12 mouse cellular contexts compared by ENCODE assay signal in genomic region chr1:75877209-75877608, GRCm38 (mm10).
DNase-seq lines count a peak whose midpoint lies in the region; ATAC-seq lines count a peak whose summit lies in the region.
"Had no signal": no experiment of that assay in that cellular context is flagged by ENCODE, and none has a peak within 500 bp of the region (broad histone marks: within the 10 kb centered on the region; RNA-seq: fewer than 3 reads in every experiment).

No protein-coding gene starts in this region.

- no peak overlapping the region for H3K9ac ChIP-seq in forebrain, embryonic 16.5 days (replicated peaks; ENCODE audit: low read depth, low read length)
- no peak overlapping the region for H3K9ac ChIP-seq in forebrain, embryonic 11.5 days (ENCODE audit: low read length)
- H3K9ac ChIP-seq in midbrain, embryonic 13.5 days (replicated peaks), result no peak overlapping the region

- H3K9me3 ChIP-seq in forebrain, embryonic 16.5 days (ENCODE audit: control insufficient read depth, low read length), result no peaks in the 10 kb centered on the region
- H3K9me3 ChIP-seq in forebrain, embryonic 11.5 days (ENCODE audit: control insufficient read depth, low read length), result no peaks in the 10 kb centered on the region
- H3K9me3 ChIP-seq in midbrain, embryonic 13.5 days, result no peaks in the 10 kb centered on the region

- no peak for DNase-seq in forebrain, embryonic 11.5 days (ENCODE audit: low spot score)
- DNase-seq in cerebellum, adult 9-11 months, result peak; percentile 46
- peak; percentile 63 for DNase-seq in layer of hippocampus, adult 9-10 months (ENCODE audit: low spot score)
- peak; percentile 57 to 72 for DNase-seq in right cerebral cortex, postnatal 10 days (ENCODE audit: low spot score in 2 of 2)
- no peak for DNase-seq in retina, embryonic 14.5 days (ENCODE audit: low spot score)
- DNase-seq in thymus, postnatal 10 days (ENCODE audit: low spot score in 2 of 2), result no peak
- DNase-seq: lung, adult 2 months; thymus, adult 2 months had no signal

- no peak overlapping the region for H3K4me3 ChIP-seq in forebrain, embryonic 16.5 days (replicated peaks; ENCODE audit: low read length)
- no peak overlapping the region for H3K4me3 ChIP-seq in forebrain, embryonic 11.5 days (ENCODE audit: low read depth, low read length)
- H3K4me3 ChIP-seq in midbrain, embryonic 13.5 days (replicated peaks), result no peak overlapping the region
- H3K4me3 ChIP-seq: megakaryocyte, embryonic 14.5 days had no signal

- no peaks in the 10 kb centered on the region for H3K27me3 ChIP-seq in forebrain, embryonic 16.5 days (replicated peaks; ENCODE audit: control insufficient read depth, insufficient read depth, low read length)
- H3K27me3 ChIP-seq in forebrain, embryonic 11.5 days (ENCODE audit: control insufficient read depth, insufficient read depth, low read length), result no peaks in the 10 kb centered on the region
- H3K27me3 ChIP-seq in midbrain, embryonic 13.5 days, result no peaks in the 10 kb centered on the region
- H3K27me3 ChIP-seq: megakaryocyte, embryonic 14.5 days had no signal

- H3K36me3 ChIP-seq in forebrain, embryonic 16.5 days (ENCODE audit: control insufficient read depth, insufficient read depth), result no peaks in the 10 kb centered on the region
- H3K36me3 ChIP-seq in forebrain, embryonic 11.5 days (ENCODE audit: control insufficient read depth, insufficient read depth, low read length), result no peaks in the 10 kb centered on the region
- H3K36me3 ChIP-seq in midbrain, embryonic 13.5 days, result no peaks in the 10 kb centered on the region
- H3K36me3 ChIP-seq: G1E had no signal

- ATAC-seq in forebrain, embryonic 16.5 days, result peak; percentile 50; the same call in 1 of the 2 replicates
- ATAC-seq in forebrain, embryonic 11.5 days (replicated peaks; ENCODE audit: low FRiP score), result no peak
- no peak for ATAC-seq in midbrain, embryonic 13.5 days

- H3K4me2 ChIP-seq in forebrain, embryonic 16.5 days (ENCODE audit: low read length), result no peak overlapping the region
- H3K4me2 ChIP-seq in forebrain, embryonic 11.5 days (ENCODE audit: low read depth, low read length, severe bottlenecking), result no peak overlapping the region
- no peak overlapping the region for H3K4me2 ChIP-seq in midbrain, embryonic 13.5 days (replicated peaks)

- H3K4me1 ChIP-seq in forebrain, embryonic 16.5 days (replicated peaks; ENCODE audit: control insufficient read depth, insufficient read depth, low read length), result no peaks in the 10 kb centered on the region
- H3K4me1 ChIP-seq in forebrain, embryonic 11.5 days (replicated peaks; ENCODE audit: control insufficient read depth, insufficient read depth, low read length), result no peaks in the 10 kb centered on the region
- no peaks in the 10 kb centered on the region for H3K4me1 ChIP-seq in midbrain, embryonic 13.5 days (replicated peaks)
- H3K4me1 ChIP-seq: megakaryocyte, embryonic 14.5 days had no signal

- no peak overlapping the region for H3K27ac ChIP-seq in forebrain, embryonic 16.5 days (ENCODE audit: low read length)
- H3K27ac ChIP-seq in forebrain, embryonic 11.5 days (ENCODE audit: low read depth, low read length), result no peak overlapping the region
- H3K27ac ChIP-seq in midbrain, embryonic 13.5 days, result no peak overlapping the region

- 57% methylated on average over 5 of the region's 5 CpGs for WGBS in forebrain, embryonic 16.5 days
- WGBS in forebrain, embryonic 11.5 days, result 88% methylated on average over 5 of the region's 5 CpGs
- WGBS in midbrain, embryonic 13.5 days, result 85% methylated on average over 5 of the region's 5 CpGs

Comparison
In these comparisons a context has a peak if more than half of its experiments do, and no peak if none do; other contexts are left out.
1. DNase-seq: peak in cerebellum, adult 9-11 months (single experiment), layer of hippocampus, adult 9-10 months (single experiment) and right cerebral cortex, postnatal 10 days (2 of 2); none in forebrain, embryonic 11.5 days (single experiment), retina, embryonic 14.5 days (single experiment) and thymus, postnatal 10 days (0 of 2).